Mouse (Mus musculus): Measurements from ENCODE around the gene Anxa9.

- no peak for TF ChIP-seq ZC3H11A (IDR thresholded peaks at IDR 0.05; ENCODE audit: low read depth, low read length)
- TF ChIP-seq POLR2A (IDR thresholded peaks at IDR 0.05; ENCODE audit: low read depth, low read length) = no peak
- TF ChIP-seq PAX5 (IDR thresholded peaks at IDR 0.05; ENCODE audit: low read length) = no peak
- no peak for TF ChIP-seq CTCF (conservative IDR thresholded peaks at IDR 0.05 in 1 of 2, IDR thresholded peaks at IDR 0.05 in 1 of 2; ENCODE audit: low read depth in 2 of 2, low read length in 2 of 2)
- TF ChIP-seq RCOR1 (conservative IDR thresholded peaks at IDR 0.05; ENCODE audit: low read depth, low read length) = no peak
- no peak for TF ChIP-seq ZKSCAN1 (IDR thresholded peaks at IDR 0.05; ENCODE audit: borderline replicate concordance, low read depth, low read length)
- no peak for TF ChIP-seq JUND (conservative IDR thresholded peaks at IDR 0.05; ENCODE audit: low read depth, low read length)
- no peak for TF ChIP-seq SMC3 (IDR thresholded peaks at IDR 0.05; ENCODE audit: low read depth, low read length)
- no peak for TF ChIP-seq EP300 (IDR thresholded peaks at IDR 0.05; ENCODE audit: low read length)
- no peak for TF ChIP-seq KAT2A (IDR thresholded peaks at IDR 0.05; ENCODE audit: insufficient replicate concordance, low read length)
- no peak for TF ChIP-seq USF2 (conservative IDR thresholded peaks at IDR 0.05; ENCODE audit: low read depth, low read length)
- no peak for TF ChIP-seq NELFE (IDR thresholded peaks at IDR 0.05; ENCODE audit: low read depth, low read length)
- TF ChIP-seq E2F4 (IDR thresholded peaks at IDR 0.05; ENCODE audit: insufficient replicate concordance, low read depth, low read length) = no peak
Observed at GRCm38 (mm10) chr3:95314486-95315093, 7.6 kb upstream of the Anxa9 start, which contains the start of gene Cers2.

Measured in CH12.LX (cell line).